Mouse (Mus musculus): ENCODE results near the gene Slc38a5. TPM values are rescaled to one million over a fixed set of nuclear protein-coding genes. Genes with fewer than 3 reads are reported as not detected.

Gene Slc38a5
- not detected for polyA plus RNA-seq (2017; shearing (Covaris generic))

- no peak for ATAC-seq
These were observed at the start of gene Slc38a5 for GRCm38 (mm10) chrX:8271083-8271820. Slc38a5 (plus strand) TSS chrX:8271133.

- no peak for ATAC-seq
These were observed 48.6 kb upstream of the Slc38a5 start for GRCm38 (mm10) chrX:8222296-8222677.

- no peak for ATAC-seq
These were observed 48.1 kb upstream of the Slc38a5 start for GRCm38 (mm10) chrX:8222678-8223421.

- no peak for ATAC-seq
These were observed 47.5 kb upstream of the Slc38a5 start for GRCm38 (mm10) chrX:8223473-8223872.

GRCm38 (mm10) chrX:8230272-8230671 lies 40.7 kb upstream of the Slc38a5 start:
- ATAC-seq, result no peak

- ATAC-seq, result no peak
These were observed 37.3 kb upstream of the Slc38a5 start for GRCm38 (mm10) chrX:8233602-8234001.

GRCm38 (mm10) chrX:8236704-8237103 lies 34.2 kb upstream of the Slc38a5 start:
- no peak for ATAC-seq

GRCm38 (mm10) chrX:8238804-8239395 lies 32.0 kb upstream of the Slc38a5 start:
- ATAC-seq, result no peak

GRCm38 (mm10) chrX:8247680-8248079 lies 23.3 kb upstream of the Slc38a5 start:
- ATAC-seq, result no peak

- no peak for ATAC-seq
These were observed 22.3 kb upstream of the Slc38a5 start for GRCm38 (mm10) chrX:8248542-8249120.

- peak; percentile 5 for ATAC-seq
These were observed 19.1 kb upstream of the Slc38a5 start for GRCm38 (mm10) chrX:8251789-8252333.

- peak; percentile 95 for ATAC-seq
These were observed 18.3 kb upstream of the Slc38a5 start, which contains the start of gene Ftsj1 for GRCm38 (mm10) chrX:8252334-8253285. Ftsj1 (minus strand) TSS chrX:8252406.

- ATAC-seq, result no peak
These were observed 17.2 kb upstream of the Slc38a5 start for GRCm38 (mm10) chrX:8253711-8254110.

- ATAC-seq, result no peak
These were observed 15.1 kb upstream of the Slc38a5 start for GRCm38 (mm10) chrX:8255807-8256206.

GRCm38 (mm10) chrX:8259478-8259877 lies 11.5 kb upstream of the Slc38a5 start:
- ATAC-seq, result no peak

GRCm38 (mm10) chrX:8263156-8263804 lies 7.7 kb upstream of the Slc38a5 start:
- no peak for ATAC-seq

- ATAC-seq, result no peak
These were observed 6.7 kb upstream of the Slc38a5 start for GRCm38 (mm10) chrX:8264222-8264621.

- no peak for ATAC-seq
These were observed 1.1 kb downstream of the Slc38a5 start for GRCm38 (mm10) chrX:8272000-8272399.

- no peak for ATAC-seq
These were observed 3.1 kb downstream of the Slc38a5 start for GRCm38 (mm10) chrX:8274056-8274455.

- no peak for ATAC-seq
These were observed 17.7 kb downstream of the Slc38a5 start for GRCm38 (mm10) chrX:8288621-8289020.

GRCm38 (mm10) chrX:8309302-8309701 lies 38.4 kb downstream of the Slc38a5 start:
- no peak for ATAC-seq

Data from CD4-positive, CD25-positive, alpha-beta regulatory T cell, adult 4 months (primary cell).